Mouse (Mus musculus): ENCODE measurements around the gene Morc4. TPM values are rescaled to one million over a fixed set of nuclear protein-coding genes. Genes with fewer than 3 reads are reported as not detected.

Morc4 gene
- polyA plus RNA-seq, 1 experiment = 9.6 TPM

DNA sequence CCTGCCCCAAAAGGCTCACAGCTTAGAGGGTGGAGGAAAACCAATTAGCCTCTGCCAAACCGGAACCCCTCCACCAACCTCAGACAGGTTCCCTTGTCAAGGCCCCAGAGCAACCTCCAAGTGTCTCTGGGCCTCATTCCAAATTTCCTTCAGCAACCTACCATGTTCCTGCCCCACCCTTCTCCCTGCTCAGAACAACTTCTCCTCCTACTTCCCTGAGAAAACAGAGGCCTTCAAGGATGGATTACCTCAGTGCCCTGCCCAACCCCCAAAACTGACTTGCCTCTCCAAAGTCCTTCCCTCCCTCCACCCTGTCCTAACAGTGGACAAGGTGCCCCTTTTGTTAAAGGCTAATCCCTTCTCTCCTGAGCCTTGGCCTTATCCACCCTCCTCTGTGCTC is 85.7 kb downstream of the Morc4 start:
- H3K4me3 ChIP-seq = no peak overlapping the region
- H3ac ChIP-seq (ENCODE audit: control insufficient read depth, insufficient read length) = no peak overlapping the region
- TF ChIP-seq E2F4 (IDR thresholded peaks at IDR 0.05; ENCODE audit: insufficient read depth) (no peak), TCF3 (IDR thresholded peaks at IDR 0.05; ENCODE audit: insufficient read length, low read depth) (no peak), POLR2AphosphoS2 (IDR thresholded peaks at IDR 0.05; ENCODE audit: insufficient read length, low read depth) (no peak), POLR2A (IDR thresholded peaks at IDR 0.05; ENCODE audit: insufficient read length, low read depth) (no peak), MAX (IDR thresholded peaks at IDR 0.05; ENCODE audit: low read depth) (no peak), TCF12 (IDR thresholded peaks at IDR 0.05; ENCODE audit: insufficient read depth, poor library complexity, severe bottlenecking) (no peak), USF1 (IDR thresholded peaks at IDR 0.05; ENCODE audit: low read depth) (no peak), MYOG (IDR thresholded peaks at IDR 0.05; ENCODE audit: control insufficient read depth in 1 of 3, insufficient read depth in 1 of 3, insufficient read length in 2 of 3, low read depth in 2 of 3) (no peak), SRF (IDR thresholded peaks at IDR 0.05; ENCODE audit: control insufficient read depth, insufficient read length, low read depth) (no peak), REST (IDR thresholded peaks at IDR 0.05; ENCODE audit: insufficient read depth, insufficient read length) (no peak), CEBPB (IDR thresholded peaks at IDR 0.05; ENCODE audit: insufficient read depth, poor library complexity, severe bottlenecking) (no peak), MYOD1 (IDR thresholded peaks at IDR 0.05; ENCODE audit: control insufficient read depth in 1 of 3, insufficient read length in 2 of 3, low read depth in 2 of 3) (no peak)
- H3K79me2 ChIP-seq (ENCODE audit: control insufficient read depth, insufficient read depth) = no peaks in the 10 kb centered on the region
- no peak overlapping the region for H3K4me2 ChIP-seq (ENCODE audit: low read depth)
- H3K27me3 ChIP-seq (ENCODE audit: control insufficient read depth, insufficient read depth, insufficient read length) = no peaks in the 10 kb centered on the region
- H3K36me3 ChIP-seq (ENCODE audit: control insufficient read depth, insufficient read depth) = no peaks in the 10 kb centered on the region

DNA sequence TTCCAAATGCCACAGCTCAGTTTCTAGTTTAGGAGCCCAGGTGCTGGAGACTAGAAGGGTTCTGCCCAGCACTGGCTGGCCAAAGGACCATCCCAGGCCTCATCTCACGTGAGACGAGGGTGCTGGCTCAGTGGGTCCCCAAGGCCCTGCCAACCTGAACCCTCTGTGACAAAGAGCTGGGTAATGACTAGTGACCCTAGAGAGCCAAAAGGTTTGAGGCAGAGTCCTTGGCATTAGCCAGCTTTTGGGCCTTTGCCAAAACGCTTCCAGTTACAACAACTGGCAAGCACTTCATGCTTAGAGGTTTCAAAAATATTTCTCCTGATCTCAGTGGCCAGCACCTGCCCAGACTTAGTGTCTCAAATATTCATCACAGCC is 88.4 kb downstream of the Morc4 start:
- TF ChIP-seq MYOD1 (IDR thresholded peaks at IDR 0.05; ENCODE audit: control insufficient read depth in 1 of 3, insufficient read length in 2 of 3, low read depth in 2 of 3) = no peak
- H3K36me3 ChIP-seq (ENCODE audit: control insufficient read depth, insufficient read depth) = no peaks in the 10 kb centered on the region
- no peak overlapping the region for H3K4me3 ChIP-seq
- H3K79me2 ChIP-seq (ENCODE audit: control insufficient read depth, insufficient read depth) = no peaks in the 10 kb centered on the region
- no peaks in the 10 kb centered on the region for H3K27me3 ChIP-seq (ENCODE audit: control insufficient read depth, insufficient read depth, insufficient read length)
- peak overlapping the region; percentile 18 for H3K4me2 ChIP-seq (ENCODE audit: low read depth)
- H3ac ChIP-seq (ENCODE audit: control insufficient read depth, insufficient read length) = no peak overlapping the region

GRCm38 (mm10) chrX:139782278-139783044 is 89.0 kb downstream of the Morc4 start, which contains the start of gene Ripply1:
Ripply1 (minus strand) TSS chrX:139782353.
- no peak for TF ChIP-seq SRF (IDR thresholded peaks at IDR 0.05; ENCODE audit: control insufficient read depth, insufficient read length, low read depth)
- no peak for TF ChIP-seq E2F4 (IDR thresholded peaks at IDR 0.05; ENCODE audit: insufficient read depth)
- no peak for TF ChIP-seq CEBPB (IDR thresholded peaks at IDR 0.05; ENCODE audit: insufficient read depth, poor library complexity, severe bottlenecking)
- TF ChIP-seq MAX (IDR thresholded peaks at IDR 0.05; ENCODE audit: low read depth) = no peak
- no peak for TF ChIP-seq MYOG (IDR thresholded peaks at IDR 0.05; ENCODE audit: control insufficient read depth in 1 of 3, insufficient read depth in 1 of 3, insufficient read length in 2 of 3, low read depth in 2 of 3)
- no peak for TF ChIP-seq POLR2AphosphoS2 (IDR thresholded peaks at IDR 0.05; ENCODE audit: insufficient read length, low read depth)
- TF ChIP-seq MYOD1 (IDR thresholded peaks at IDR 0.05; ENCODE audit: control insufficient read depth in 1 of 3, insufficient read length in 2 of 3, low read depth in 2 of 3) = no peak
- no peak for TF ChIP-seq TCF3 (IDR thresholded peaks at IDR 0.05; ENCODE audit: insufficient read length, low read depth)
- TF ChIP-seq REST (IDR thresholded peaks at IDR 0.05; ENCODE audit: insufficient read depth, insufficient read length) = no peak
- TF ChIP-seq TCF12 (IDR thresholded peaks at IDR 0.05; ENCODE audit: insufficient read depth, poor library complexity, severe bottlenecking) = no peak
- TF ChIP-seq POLR2A (IDR thresholded peaks at IDR 0.05; ENCODE audit: insufficient read length, low read depth) = no peak
- TF ChIP-seq USF1 (IDR thresholded peaks at IDR 0.05; ENCODE audit: low read depth) = no peak
- Histone ChIP-seq H3K79me2 (ENCODE audit: control insufficient read depth, insufficient read depth) (no peaks in the 10 kb centered on the region), H3K4me2 (ENCODE audit: low read depth) (peak within 1 kb of the TSS; percentile 18), H3K27me3 (ENCODE audit: control insufficient read depth, insufficient read depth, insufficient read length) (no peaks in the 10 kb centered on the region), H3ac (ENCODE audit: control insufficient read depth, insufficient read length) (no peak within 1 kb of the TSS), H3K36me3 (ENCODE audit: control insufficient read depth, insufficient read depth) (no peaks in the 10 kb centered on the region), H3K4me3 (no peak within 1 kb of the TSS)

- H3K4me3 ChIP-seq = no peak overlapping the region
- H3K27me3 ChIP-seq (ENCODE audit: control insufficient read depth, insufficient read depth, insufficient read length) = no peaks in the 10 kb centered on the region
- H3K79me2 ChIP-seq (ENCODE audit: control insufficient read depth, insufficient read depth) = no peaks in the 10 kb centered on the region
- no peak overlapping the region for H3K4me2 ChIP-seq (ENCODE audit: low read depth)
- H3K36me3 ChIP-seq (ENCODE audit: control insufficient read depth, insufficient read depth) = no peaks in the 10 kb centered on the region
- no peak overlapping the region for H3ac ChIP-seq (ENCODE audit: control insufficient read depth, insufficient read length)
- TF ChIP-seq SRF (IDR thresholded peaks at IDR 0.05; ENCODE audit: control insufficient read depth, insufficient read length, low read depth) (no peak), TCF3 (IDR thresholded peaks at IDR 0.05; ENCODE audit: insufficient read length, low read depth) (no peak), MYOG (IDR thresholded peaks at IDR 0.05; ENCODE audit: control insufficient read depth in 1 of 3, insufficient read depth in 1 of 3, insufficient read length in 2 of 3, low read depth in 2 of 3) (no peak), POLR2AphosphoS2 (IDR thresholded peaks at IDR 0.05; ENCODE audit: insufficient read length, low read depth) (no peak), MYOD1 (IDR thresholded peaks at IDR 0.05; ENCODE audit: control insufficient read depth in 1 of 3, insufficient read length in 2 of 3, low read depth in 2 of 3) (no peak), USF1 (IDR thresholded peaks at IDR 0.05; ENCODE audit: low read depth) (no peak), MAX (IDR thresholded peaks at IDR 0.05; ENCODE audit: low read depth) (no peak), POLR2A (IDR thresholded peaks at IDR 0.05; ENCODE audit: insufficient read length, low read depth) (no peak), REST (IDR thresholded peaks at IDR 0.05; ENCODE audit: insufficient read depth, insufficient read length) (no peak), E2F4 (IDR thresholded peaks at IDR 0.05; ENCODE audit: insufficient read depth) (no peak), TCF12 (IDR thresholded peaks at IDR 0.05; ENCODE audit: insufficient read depth, poor library complexity, severe bottlenecking) (no peak), CEBPB (IDR thresholded peaks at IDR 0.05; ENCODE audit: insufficient read depth, poor library complexity, severe bottlenecking) (no peak)
Observed at GRCm38 (mm10) chrX:139781563-139781962, 89.9 kb downstream of the Morc4 start.
